Mouse (Mus musculus) lung, adult 2 months (tissue): ENCODE results near the gene Zfp248. TPM values are rescaled to one million over a fixed set of nuclear protein-coding genes. Genes with fewer than 3 reads are reported as not detected.
A peak's percentile ranks its signal among the peaks of the same experiment; 100 is the strongest.

Experiments
- DNase-seq: peaks from one replicate; pipeline ENCODE4 v3.0.0; 2022
- H3K4me1 ChIP-seq: fragments of 200-500 bp; 2 replicates; pipeline ENCODE4 v1.6.1; 2011; ENCODE audit warnings: low read length; ENCODE audit not compliant: control insufficient read depth, insufficient read depth
- H3K4me3 ChIP-seq: fragments of 200-500 bp; replicated peaks from 2 replicates; pipeline ENCODE3; 2011; ENCODE audit warnings: low read depth, mild to moderate bottlenecking, control low read depth, low read length; ENCODE audit errors: extremely low read depth
- CTCF ChIP-seq: fragments of 200-500 bp; IDR thresholded peaks from 2 replicates; pipeline ENCODE4 v1.5.1; 2011; ENCODE audit warnings: mild to moderate bottlenecking, low read length, control low read depth; ENCODE audit not compliant: insufficient read depth
- POLR2A ChIP-seq: fragments of 200-500 bp; IDR thresholded peaks from 2 replicates; pipeline ENCODE4 v1.6.1; 2011; ENCODE audit warnings: low read depth, mild to moderate bottlenecking, control low read depth, low read length, borderline replicate concordance; ENCODE audit errors: extremely low read depth
- WGBS: fragments of 180-500 bp; shearing (Covaris S2); methylation state at CpG from one replicate; pipeline ENCODE4 v1.1.7; 2018; 5-methylcytosine and 5-hydroxymethylcytosine counted together
- polyA plus RNA-seq: library from polyadenylated mRNA; depleted of rRNA; stranded (reverse); fragments of >200 nt; gene quantifications from 2 replicates; pipeline ENCODE4 v1.2.3, GENCODE M21; 2012

Zfp248 gene
- polyA plus RNA-seq, 1 experiment = 1.1 TPM

- Histone ChIP-seq H3K4me3 (no peak overlapping the region), H3K4me1 (no peaks in the 10 kb centered on the region)
- DNase-seq = no peak
- WGBS = 81% methylated on average over 1 of the region's 1 CpGs
- TF ChIP-seq CTCF (no peak), POLR2A (no peak)
Observed at GRCm38 (mm10) chr6:118426666-118427065, 28.7 kb downstream of the Zfp248 start.

DNA sequence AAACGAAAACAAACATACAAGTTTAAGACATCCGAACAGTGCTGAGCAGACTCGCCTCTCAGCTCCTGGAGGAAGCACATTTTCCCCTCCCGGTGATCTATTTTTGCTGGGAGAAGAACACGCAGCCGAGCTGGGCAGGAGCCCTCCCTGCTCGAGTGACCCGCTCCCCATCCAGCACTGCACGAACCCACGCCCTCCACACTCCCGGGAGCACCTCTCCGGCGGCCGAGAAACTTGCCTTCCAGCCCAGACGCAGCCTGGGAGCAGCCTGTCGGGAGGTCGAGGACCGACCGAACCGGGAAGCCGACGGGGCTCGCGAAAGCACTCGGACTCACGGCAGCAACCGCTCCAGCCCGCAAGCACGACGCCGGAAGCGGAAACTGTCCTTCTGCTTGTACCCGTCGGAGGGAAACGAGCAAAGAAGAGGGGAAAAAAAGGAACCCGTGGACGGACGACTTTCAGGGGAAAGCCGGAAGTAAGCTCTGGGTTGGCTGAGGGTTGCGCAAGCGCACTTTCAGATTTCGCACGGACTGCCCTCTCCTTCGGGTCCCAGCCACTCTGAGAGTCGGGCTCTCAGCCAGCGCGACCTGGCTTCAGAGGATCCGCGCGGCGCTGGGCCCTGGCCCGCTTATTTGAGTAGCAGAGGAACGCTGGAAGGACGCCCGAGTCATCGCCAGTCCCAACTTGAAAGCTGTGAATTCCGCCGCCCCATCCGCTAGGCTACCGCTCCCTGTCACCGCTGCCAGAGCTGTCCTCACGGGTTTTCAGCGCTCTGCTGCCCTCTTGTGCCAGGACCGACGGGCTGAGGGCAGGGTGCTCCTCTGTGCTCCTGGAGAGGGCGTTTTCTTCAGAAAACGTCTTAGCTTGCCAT lies 36.0 kb downstream of the Zfp248 start, which contains the start of gene Bms1:
Gene Bms1, minus strand, starts transcription at position 425 of the 871 bp plus-strand sequence.
- TF ChIP-seq POLR2A = peak; percentile 78; the same call in 1 of the 2 replicates
- peak; percentile 71 for TF ChIP-seq CTCF
- Histone ChIP-seq H3K4me1 (peaks cover 4% of the 10 kb centered on the region), H3K4me3 (peak within 1 kb of the TSS; percentile 79)
- WGBS = under 1% methylated on average over 67 of the region's 67 CpGs
- DNase-seq = peak; percentile 95

GRCm38 (mm10) chr6:118410428-118410827 lies 44.9 kb downstream of the Zfp248 start:
- DNase-seq = no peak
- Histone ChIP-seq H3K4me3 (no peak overlapping the region), H3K4me1 (no peaks in the 10 kb centered on the region)
- WGBS = 93% methylated on average over 1 of the region's 1 CpGs
- TF ChIP-seq CTCF = no peak

- Histone ChIP-seq H3K4me3 (no peak overlapping the region), H3K4me1 (no peaks in the 10 kb centered on the region)
- no peak for TF ChIP-seq CTCF
- TF ChIP-seq POLR2A = no peak
- DNase-seq = no peak
- 79% methylated on average over 5 of the region's 5 CpGs for WGBS
Observed at GRCm38 (mm10) chr6:118408510-118408909, 46.8 kb downstream of the Zfp248 start.

DNA sequence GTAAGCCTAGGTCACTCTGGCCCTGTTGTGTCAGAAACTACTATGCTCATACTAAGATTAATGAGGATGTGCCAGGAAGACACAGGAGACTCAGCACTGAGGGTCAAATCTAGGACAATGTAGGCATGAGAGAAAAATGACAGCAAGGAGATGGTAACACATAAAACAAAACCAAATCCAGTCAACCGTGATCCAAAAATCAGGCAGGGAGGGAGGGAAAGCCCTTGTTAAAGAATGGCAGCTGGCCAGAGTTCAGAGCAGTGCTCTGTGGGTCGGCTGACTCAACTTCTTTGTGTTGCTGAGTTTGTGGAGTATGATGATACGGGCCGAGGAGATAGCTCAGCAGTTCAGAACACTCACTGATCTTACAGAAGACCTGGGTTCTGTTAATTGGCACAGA lies 48.9 kb downstream of the Zfp248 start:
- DNase-seq = no peak
- no peak for TF ChIP-seq CTCF
- no peak for TF ChIP-seq POLR2A
- 66% methylated on average over 4 of the region's 4 CpGs for WGBS
- Histone ChIP-seq H3K4me3 (no peak overlapping the region), H3K4me1 (no peaks in the 10 kb centered on the region)

DNA sequence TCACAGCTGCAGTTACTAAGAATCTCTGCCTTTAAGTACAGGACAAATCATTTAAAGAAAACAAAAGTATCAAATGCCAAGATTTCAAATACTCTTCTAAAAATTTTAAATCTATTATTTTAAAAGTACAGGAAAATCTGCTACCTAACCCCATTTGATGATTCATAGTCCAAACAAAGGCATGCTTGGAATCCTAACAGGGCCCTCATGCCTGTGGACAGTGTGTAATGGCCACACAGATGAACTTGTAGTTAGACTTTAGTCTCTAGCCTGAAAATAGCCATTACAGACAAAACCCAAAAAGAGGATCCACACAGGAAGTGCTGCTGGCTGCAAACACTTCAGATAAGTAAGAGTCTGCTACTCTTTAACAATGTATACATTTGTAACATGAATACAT lies 64.6 kb downstream of the Zfp248 start:
- TF ChIP-seq POLR2A (no peak), CTCF (no peak)
- no peak for DNase-seq
- Histone ChIP-seq H3K4me1 (no peaks in the 10 kb centered on the region), H3K4me3 (no peak overlapping the region)

GRCm38 (mm10) chr6:118385962-118386361 lies 69.4 kb downstream of the Zfp248 start:
- TF ChIP-seq CTCF (no peak), POLR2A (no peak)
- no peaks in the 10 kb centered on the region for H3K4me1 ChIP-seq
- WGBS = 94% methylated on average over 3 of the region's 3 CpGs
- DNase-seq = no peak
- no peak overlapping the region for H3K4me3 ChIP-seq

GRCm38 (mm10) chr6:118381234-118381633 lies 74.1 kb downstream of the Zfp248 start:
- no peak overlapping the region for H3K4me3 ChIP-seq
- no peaks in the 10 kb centered on the region for H3K4me1 ChIP-seq
- TF ChIP-seq CTCF (no peak), POLR2A (no peak)
- DNase-seq = no peak
- 80% methylated on average over 4 of the region's 4 CpGs for WGBS

- no peak for DNase-seq
- 41% methylated on average over 3 of the region's 3 CpGs for WGBS
- TF ChIP-seq POLR2A (no peak), CTCF (no peak)
- Histone ChIP-seq H3K4me1 (no peaks in the 10 kb centered on the region), H3K4me3 (no peak overlapping the region)
Observed at GRCm38 (mm10) chr6:118380630-118381029, 74.7 kb downstream of the Zfp248 start.
